13 mouse cellular contexts compared by ENCODE assay signal in the genomic region with DNA sequence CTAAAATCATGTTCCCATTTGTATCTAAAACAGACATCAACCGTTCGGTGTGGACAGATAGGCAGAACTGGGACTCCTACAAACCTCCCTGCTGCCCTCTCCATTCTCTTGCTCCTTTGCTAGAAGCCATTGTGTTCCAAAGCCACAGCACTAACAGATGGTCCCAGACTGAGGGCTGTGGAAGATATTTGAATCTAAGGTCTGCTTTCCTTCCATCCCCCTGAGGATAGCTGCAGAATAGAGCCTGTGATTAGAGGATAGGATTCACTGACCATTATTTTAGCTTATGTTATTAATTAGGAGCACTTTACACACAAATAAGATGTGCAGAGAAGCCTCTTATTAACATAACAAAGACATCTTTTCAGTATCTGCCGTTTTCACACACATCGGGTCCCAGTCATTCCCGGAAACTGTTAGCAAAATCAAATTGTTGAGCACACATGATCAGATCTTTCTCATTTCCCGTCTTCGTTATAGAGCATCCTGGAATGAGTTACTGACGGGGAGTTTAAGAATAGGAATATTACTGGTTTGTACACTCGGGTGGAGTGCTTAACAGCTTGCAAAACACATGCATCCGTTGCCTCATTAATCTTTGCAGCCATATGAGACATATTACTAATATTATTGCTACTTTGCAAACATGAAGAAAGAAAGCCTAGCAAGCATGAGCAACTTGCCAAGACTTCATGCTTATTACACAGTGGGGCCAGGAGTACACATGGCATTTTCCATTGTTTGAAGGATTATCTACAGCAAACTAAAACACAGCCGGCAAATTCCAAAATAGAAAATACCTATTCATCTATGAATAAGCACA.
DNase-seq lines count a peak whose midpoint lies in the region; ATAC-seq lines count a peak whose summit lies in the region.
"Had no signal": no experiment of that assay in that cellular context is flagged by ENCODE, and none has a peak within 500 bp of the region (broad histone marks: within the 10 kb centered on the region; RNA-seq: fewer than 3 reads in every experiment).

No protein-coding gene starts in this region.

- no peak overlapping the region for H3K4me3 ChIP-seq in midbrain, embryonic 13.5 days (replicated peaks)
- no peak overlapping the region for H3K4me3 ChIP-seq in midbrain, embryonic 16.5 days (ENCODE audit: low read depth, low read length)
- H3K4me3 ChIP-seq in hindbrain, embryonic 12.5 days = no peak overlapping the region
- H3K4me3 ChIP-seq in stomach, embryonic 15.5 days (replicated peaks) = no peak overlapping the region
- H3K4me3 ChIP-seq: limb, embryonic 13.5 days had no signal

- no peaks in the 10 kb centered on the region for H3K36me3 ChIP-seq in midbrain, embryonic 13.5 days
- H3K36me3 ChIP-seq in midbrain, embryonic 16.5 days (ENCODE audit: control insufficient read depth, insufficient read depth, low read length) = no peaks in the 10 kb centered on the region
- H3K36me3 ChIP-seq in hindbrain, embryonic 12.5 days = no peaks in the 10 kb centered on the region
- no peaks in the 10 kb centered on the region for H3K36me3 ChIP-seq in stomach, embryonic 15.5 days
- H3K36me3 ChIP-seq: limb, embryonic 13.5 days had no signal

- no peak overlapping the region for H3K4me2 ChIP-seq in midbrain, embryonic 13.5 days (replicated peaks)
- H3K4me2 ChIP-seq in midbrain, embryonic 16.5 days (ENCODE audit: low read length) = no peak overlapping the region
- no peak overlapping the region for H3K4me2 ChIP-seq in hindbrain, embryonic 12.5 days (replicated peaks)
- no peak overlapping the region for H3K4me2 ChIP-seq in stomach, embryonic 15.5 days
- H3K4me2 ChIP-seq: limb, embryonic 13.5 days had no signal

- H3K4me1 ChIP-seq in midbrain, embryonic 13.5 days (replicated peaks) = peaks cover 11% of the 10 kb centered on the region; the same call in 1 of the 2 replicates
- no peaks in the 10 kb centered on the region for H3K4me1 ChIP-seq in midbrain, embryonic 16.5 days (ENCODE audit: control insufficient read depth, insufficient read depth, low read length)
- H3K4me1 ChIP-seq in hindbrain, embryonic 12.5 days = peaks cover 15% of the 10 kb centered on the region
- H3K4me1 ChIP-seq in stomach, embryonic 15.5 days = no peaks in the 10 kb centered on the region
- H3K4me1 ChIP-seq: limb, embryonic 13.5 days had no signal

- no peaks in the 10 kb centered on the region for H3K9me3 ChIP-seq in midbrain, embryonic 13.5 days
- H3K9me3 ChIP-seq in midbrain, embryonic 16.5 days (replicated peaks; ENCODE audit: control insufficient read depth, low read length, poor library complexity, severe bottlenecking) = no peaks in the 10 kb centered on the region
- no peaks in the 10 kb centered on the region for H3K9me3 ChIP-seq in hindbrain, embryonic 12.5 days (replicated peaks)
- no peaks in the 10 kb centered on the region for H3K9me3 ChIP-seq in stomach, embryonic 15.5 days
- H3K9me3 ChIP-seq: limb, embryonic 13.5 days had no signal

- H3K27ac ChIP-seq in midbrain, embryonic 13.5 days = 0 out of 2 replicates have a peak overlapping the region, but pooled peaks have one; percentile 0
- H3K27ac ChIP-seq in midbrain, embryonic 16.5 days (ENCODE audit: low read length) = no peak overlapping the region
- H3K27ac ChIP-seq in hindbrain, embryonic 12.5 days = peak overlapping the region; percentile 64; the same call in 1 of the 2 replicates
- H3K27ac ChIP-seq in stomach, embryonic 15.5 days = peak overlapping the region; percentile 3; the same call in 1 of the 2 replicates
- H3K27ac ChIP-seq: limb, embryonic 13.5 days; macrophage had no signal

- H3K27me3 ChIP-seq in midbrain, embryonic 13.5 days = no peaks in the 10 kb centered on the region
- no peaks in the 10 kb centered on the region for H3K27me3 ChIP-seq in midbrain, embryonic 16.5 days (ENCODE audit: control insufficient read depth, insufficient read depth, low read depth, low read length)
- no peaks in the 10 kb centered on the region for H3K27me3 ChIP-seq in hindbrain, embryonic 12.5 days
- H3K27me3 ChIP-seq in stomach, embryonic 15.5 days (replicated peaks) = no peaks in the 10 kb centered on the region
- H3K27me3 ChIP-seq: limb, embryonic 13.5 days had no signal

- peak; percentile 71 for ATAC-seq in midbrain, embryonic 13.5 days
- no peak for ATAC-seq in midbrain, embryonic 16.5 days
- peak; percentile 74 for ATAC-seq in hindbrain, embryonic 12.5 days (ENCODE audit: low FRiP score)
- no peak for ATAC-seq in stomach, embryonic 15.5 days (ENCODE audit: insufficient read depth, low FRiP score, low read depth)

- no peak overlapping the region for H3K9ac ChIP-seq in midbrain, embryonic 13.5 days (replicated peaks)
- H3K9ac ChIP-seq in midbrain, embryonic 16.5 days (ENCODE audit: low read depth, low read length) = no peak overlapping the region
- H3K9ac ChIP-seq in hindbrain, embryonic 12.5 days = no peak overlapping the region
- no peak overlapping the region for H3K9ac ChIP-seq in stomach, embryonic 15.5 days
- H3K9ac ChIP-seq: limb, embryonic 13.5 days had no signal

- DNase-seq in embryo, embryonic 11 days = peak; percentile 20
- no peak for DNase-seq in embryo, embryonic 9.5 days (ENCODE audit: extremely low spot score)
- DNase-seq in layer of hippocampus, adult 11-12 months (ENCODE audit: low spot score) = no peak
- no peak for DNase-seq in spleen, postnatal 4 days (ENCODE audit: low spot score in 2 of 2)
- DNase-seq: cerebellum, postnatal 36 days; heart, postnatal 36 days; kidney, adult 8-10 months had no signal

- 47% methylated on average over 11 of the region's 11 CpGs for WGBS in midbrain, embryonic 13.5 days
- 39% methylated on average over 11 of the region's 11 CpGs for WGBS in midbrain, embryonic 16.5 days
- WGBS in hindbrain, embryonic 12.5 days = 60% methylated on average over 11 of the region's 11 CpGs
- 76% methylated on average over 11 of the region's 11 CpGs for WGBS in stomach, embryonic 15.5 days

Comparison
In these comparisons a context has a peak if more than half of its experiments do, and no peak if none do; other contexts are left out.
1. ATAC-seq: peak in midbrain, embryonic 13.5 days (single experiment) and hindbrain, embryonic 12.5 days (single experiment); none in midbrain, embryonic 16.5 days (single experiment) and stomach, embryonic 15.5 days (single experiment).